Comparison of ENCODE assay signal across 17 mouse cellular contexts in genomic region chr5:139674940-139675706, GRCm38 (mm10).
DNase-seq lines count a peak whose midpoint lies in the region; ATAC-seq and TF ChIP-seq lines count a peak whose summit lies in the region.
"Had no signal": no experiment of that assay in that cellular context is flagged by ENCODE, and none has a peak within 500 bp of the region (broad histone marks: within the 10 kb centered on the region; RNA-seq: fewer than 3 reads in every experiment).

No protein-coding gene starts in this region.

- peaks cover 31% of the 10 kb centered on the region for H3K4me1 ChIP-seq in hindbrain, embryonic 10.5 days (replicated peaks)
- no peaks in the 10 kb centered on the region for H3K4me1 ChIP-seq in hindbrain, embryonic 11.5 days (replicated peaks; ENCODE audit: control insufficient read depth, insufficient read depth, low read length)
- H3K4me1 ChIP-seq in lung, embryonic 14.5 days (ENCODE audit: insufficient read depth): no peaks in the 10 kb centered on the region
- peaks cover 5% of the 10 kb centered on the region; the same call in 1 of the 2 replicates for H3K4me1 ChIP-seq in midbrain, embryonic 14.5 days (ENCODE audit: control insufficient read depth, insufficient read depth, low read length)
- H3K4me1 ChIP-seq in midbrain, embryonic 13.5 days (replicated peaks): peaks cover 16% of the 10 kb centered on the region
- H3K4me1 ChIP-seq: heart, embryonic 10.5 days had no signal

- TF ChIP-seq CTCF in lung, embryonic 14.5 days (IDR thresholded peaks at IDR 0.05; ENCODE audit: low read depth): no peak

- no peak overlapping the region for H3K4me3 ChIP-seq in hindbrain, embryonic 10.5 days
- H3K4me3 ChIP-seq in hindbrain, embryonic 11.5 days (ENCODE audit: low read depth, low read length): no peak overlapping the region
- H3K4me3 ChIP-seq in lung, embryonic 14.5 days (ENCODE audit: low read depth, low read length): no peak overlapping the region
- H3K4me3 ChIP-seq in midbrain, embryonic 14.5 days (replicated peaks; ENCODE audit: low read depth, low read length): no peak overlapping the region
- no peak overlapping the region for H3K4me3 ChIP-seq in midbrain, embryonic 13.5 days (replicated peaks)
- H3K4me3 ChIP-seq: heart, embryonic 10.5 days; hindbrain, embryonic 15.5 days; limb, embryonic 10.5 days had no signal

- H3K27me3 ChIP-seq in hindbrain, embryonic 10.5 days (ENCODE audit: insufficient read depth, poor library complexity, severe bottlenecking): peaks cover 78% of the 10 kb centered on the region
- H3K27me3 ChIP-seq in hindbrain, embryonic 11.5 days (ENCODE audit: control insufficient read depth, insufficient read depth, low read length): peaks cover 31% of the 10 kb centered on the region
- peaks cover 31% of the 10 kb centered on the region; the same call in 1 of the 2 replicates for H3K27me3 ChIP-seq in lung, embryonic 14.5 days (ENCODE audit: insufficient read depth, low read length)
- 0 out of 2 replicates have a peak, but pooled peaks cover 7% of the 10 kb centered on the region for H3K27me3 ChIP-seq in midbrain, embryonic 14.5 days (ENCODE audit: control insufficient read depth, insufficient read depth, low read length)
- peaks cover 67% of the 10 kb centered on the region for H3K27me3 ChIP-seq in midbrain, embryonic 13.5 days

- no peak for DNase-seq in hindbrain, embryonic 10.5 days (ENCODE audit: low spot score)
- no peak for DNase-seq in hindbrain, embryonic 11.5 days (ENCODE audit: low spot score)
- DNase-seq in lung, embryonic 14.5 days: peak; percentile 46
- DNase-seq in lung, postnatal 25 days (ENCODE audit: low spot score): no peak
- peak; percentile 50 for DNase-seq in midbrain, embryonic 14.5 days
- DNase-seq in urinary bladder, postnatal 36 days (ENCODE audit: low spot score in 2 of 2): no peak
- DNase-seq: B cell, adult 2 months; cerebellum, adult 2 months; kidney, adult 18-20 months; kidney, postnatal 36 days; layer of hippocampus, adult 9-11 months; thymus, postnatal 25 days had no signal

- WGBS in hindbrain, embryonic 10.5 days: 41% methylated on average over 13 of the region's 13 CpGs
- 34% methylated on average over 13 of the region's 13 CpGs for WGBS in hindbrain, embryonic 11.5 days
- WGBS in lung, embryonic 14.5 days: 19% methylated on average over 13 of the region's 13 CpGs
- 32% methylated on average over 13 of the region's 13 CpGs for WGBS in midbrain, embryonic 14.5 days
- WGBS in midbrain, embryonic 13.5 days: 31% methylated on average over 13 of the region's 13 CpGs

- no peak overlapping the region for H3K4me2 ChIP-seq in hindbrain, embryonic 11.5 days (replicated peaks; ENCODE audit: low read depth, low read length)
- H3K4me2 ChIP-seq in lung, embryonic 14.5 days: no peak overlapping the region
- H3K4me2 ChIP-seq in midbrain, embryonic 14.5 days (ENCODE audit: low read length): no peak overlapping the region
- no peak overlapping the region for H3K4me2 ChIP-seq in midbrain, embryonic 13.5 days (replicated peaks)
- H3K4me2 ChIP-seq: hindbrain, embryonic 15.5 days had no signal

- no peaks in the 10 kb centered on the region for H3K36me3 ChIP-seq in hindbrain, embryonic 10.5 days
- no peaks in the 10 kb centered on the region for H3K36me3 ChIP-seq in hindbrain, embryonic 11.5 days (ENCODE audit: control insufficient read depth, insufficient read depth, low read length)
- H3K36me3 ChIP-seq in lung, embryonic 14.5 days (ENCODE audit: insufficient read depth): no peaks in the 10 kb centered on the region
- H3K36me3 ChIP-seq in midbrain, embryonic 14.5 days (ENCODE audit: control insufficient read depth, insufficient read depth, low read length): no peaks in the 10 kb centered on the region
- no peaks in the 10 kb centered on the region for H3K36me3 ChIP-seq in midbrain, embryonic 13.5 days
- H3K36me3 ChIP-seq: heart, embryonic 10.5 days; hindbrain, embryonic 15.5 days; limb, embryonic 10.5 days had no signal

- no peak for ATAC-seq in hindbrain, embryonic 11.5 days (ENCODE audit: low FRiP score)
- peak; percentile 45; the same call in 1 of the 2 replicates for ATAC-seq in lung, embryonic 14.5 days (ENCODE audit: insufficient read depth)
- no peak for ATAC-seq in midbrain, embryonic 14.5 days (ENCODE audit: low FRiP score, low TSS enrichment)
- no peak for ATAC-seq in midbrain, embryonic 13.5 days
- ATAC-seq in granulocyte monocyte progenitor cell, adult 5-6 weeks (replicated peaks; ENCODE audit: poor library complexity, severe bottlenecking): 0 out of 2 replicates have a peak, but pooled peaks have one; percentile 3

- 0 out of 2 replicates have a peak overlapping the region, but pooled peaks have one; percentile 25 for H3K27ac ChIP-seq in hindbrain, embryonic 10.5 days
- no peak overlapping the region for H3K27ac ChIP-seq in hindbrain, embryonic 11.5 days (ENCODE audit: low read depth, low read length)
- H3K27ac ChIP-seq in lung, embryonic 14.5 days (ENCODE audit: low read depth): no peak overlapping the region
- H3K27ac ChIP-seq in midbrain, embryonic 14.5 days (replicated peaks; ENCODE audit: low read depth, low read length): no peak overlapping the region
- H3K27ac ChIP-seq in midbrain, embryonic 13.5 days: no peak overlapping the region
- H3K27ac ChIP-seq: heart, embryonic 10.5 days; hindbrain, embryonic 15.5 days; limb, embryonic 10.5 days had no signal

- no peak overlapping the region for H3K9ac ChIP-seq in hindbrain, embryonic 11.5 days (ENCODE audit: low read depth, low read length)
- H3K9ac ChIP-seq in lung, embryonic 14.5 days: no peak overlapping the region
- H3K9ac ChIP-seq in midbrain, embryonic 14.5 days (replicated peaks; ENCODE audit: low read length): no peak overlapping the region
- no peak overlapping the region for H3K9ac ChIP-seq in midbrain, embryonic 13.5 days (replicated peaks)
- H3K9ac ChIP-seq: hindbrain, embryonic 15.5 days had no signal

- no peaks in the 10 kb centered on the region for H3K9me3 ChIP-seq in hindbrain, embryonic 10.5 days
- H3K9me3 ChIP-seq in hindbrain, embryonic 11.5 days (ENCODE audit: control insufficient read depth, low read length): no peaks in the 10 kb centered on the region
- H3K9me3 ChIP-seq in lung, embryonic 14.5 days (ENCODE audit: low read depth, low read length): no peaks in the 10 kb centered on the region
- H3K9me3 ChIP-seq in midbrain, embryonic 14.5 days (ENCODE audit: control insufficient read depth, low read length): no peaks in the 10 kb centered on the region
- H3K9me3 ChIP-seq in midbrain, embryonic 13.5 days: no peaks in the 10 kb centered on the region
- H3K9me3 ChIP-seq: heart, embryonic 10.5 days; hindbrain, embryonic 15.5 days; limb, embryonic 10.5 days had no signal

Comparison
In these comparisons a context has a peak if more than half of its experiments do, and no peak if none do; other contexts are left out.
1. DNase-seq: peak in lung, embryonic 14.5 days (single experiment) and midbrain, embryonic 14.5 days (single experiment); none in hindbrain, embryonic 10.5 days (single experiment), hindbrain, embryonic 11.5 days (single experiment), lung, postnatal 25 days (single experiment) and urinary bladder, postnatal 36 days (0 of 2).
2. ATAC-seq: peak in lung, embryonic 14.5 days (single experiment) and granulocyte monocyte progenitor cell, adult 5-6 weeks (single experiment); none in hindbrain, embryonic 11.5 days (single experiment), midbrain, embryonic 14.5 days (single experiment) and midbrain, embryonic 13.5 days (single experiment).